Mouse (Mus musculus) limb, embryonic 11.5 days (tissue): ENCODE measurements around the gene Fam173b. TPM values are rescaled to one million over a fixed set of nuclear protein-coding genes. Genes with fewer than 3 reads are reported as not detected.

Experiments used
- ATAC-seq: fragments of 200-750 bp; cut with Nextera tagmentation; 2 replicates; pipeline ENCODE4 v1.8.0; 2017; ENCODE audit warnings: low read depth; ENCODE audit not compliant: insufficient number of reproducible peaks, low FRiP score, low TSS enrichment
- DNase-seq: peaks from one replicate; pipeline ENCODE4 v3.0.0-alpha.2; 2015; ENCODE audit warnings: low spot score
- H3K27ac ChIP-seq: fragments of 300-500 bp; sonication (generic); replicated peaks from 2 replicates; pipeline ENCODE4 v1.5.1; 2014; ENCODE audit warnings: low read depth, mild to moderate bottlenecking, low read length
- H3K27me3 ChIP-seq: fragments of 300-500 bp; sonication (generic); 2 replicates; pipeline ENCODE4 v1.6.1; 2014; ENCODE audit warnings: mild to moderate bottlenecking, low read length, mixed read lengths; ENCODE audit not compliant: control insufficient read depth, insufficient read depth
- H3K36me3 ChIP-seq: fragments of 300-500 bp; sonication (generic); 2 replicates; pipeline ENCODE4 v1.6.1; 2014; ENCODE audit warnings: mild to moderate bottlenecking, low read length, moderate library complexity, mixed read lengths; ENCODE audit not compliant: control insufficient read depth, insufficient read depth
- H3K4me1 ChIP-seq: fragments of 300-500 bp; sonication (generic); 2 replicates; pipeline ENCODE4 v1.6.1; 2014; ENCODE audit warnings: low read length, mixed read lengths; ENCODE audit not compliant: control insufficient read depth, insufficient read depth
- H3K4me2 ChIP-seq: fragments of 300-500 bp; sonication (generic); 2 replicates; pipeline ENCODE4 v1.6.1; 2014; ENCODE audit warnings: low read depth, mild to moderate bottlenecking, moderate library complexity; ENCODE audit not compliant: severe bottlenecking
- H3K4me3 ChIP-seq: fragments of 300-500 bp; sonication (generic); 2 replicates; pipeline ENCODE4 v1.5.1; 2014; ENCODE audit warnings: low read depth, low read length
- H3K9ac ChIP-seq: fragments of 300-500 bp; sonication (generic); 2 replicates; pipeline ENCODE4 v1.6.1; 2014; ENCODE audit warnings: mild to moderate bottlenecking, low read length
- H3K9me3 ChIP-seq: fragments of 300-500 bp; sonication (generic); 2 replicates; pipeline ENCODE4 v1.6.1; 2016; ENCODE audit warnings: low read length; ENCODE audit not compliant: control insufficient read depth
- WGBS: fragments of 180-500 bp; shearing (Covaris S2); extraction: QIAGEN DNeasy Blood & Tissue Kit; methylation state at CpG from one replicate; pipeline ENCODE4 v1.1.7; 2014; 5-methylcytosine and 5-hydroxymethylcytosine counted together
- polyA plus RNA-seq: library from polyadenylated mRNA; unstranded; fragments of >200 nt; fragmentation: Nextera tagmentation; extraction: Ambion mirVana; gene quantifications from 2 replicates; pipeline ENCODE4 v1.2.1, GENCODE M21; 2014

Gene Fam173b
- polyA plus RNA-seq, 1 experiment from 2014 or later = 14.5 TPM

- no peak overlapping the region for H3K27ac ChIP-seq
- DNase-seq (no peak), ATAC-seq (no peak)
- H3K27me3 ChIP-seq = no peaks in the 10 kb centered on the region
- no peak overlapping the region for H3K4me2 ChIP-seq
- H3K4me1 ChIP-seq = 0 out of 2 replicates have a peak, but pooled peaks cover 3% of the 10 kb centered on the region
- no peak overlapping the region for H3K9ac ChIP-seq
- no peaks in the 10 kb centered on the region for H3K36me3 ChIP-seq
- WGBS = 66% methylated on average over 12 of the region's 12 CpGs
- no peaks in the 10 kb centered on the region for H3K9me3 ChIP-seq
- H3K4me3 ChIP-seq = no peak overlapping the region
Measured at GRCm38 (mm10) chr15:31631396-31631858, 29.8 kb downstream of the Fam173b start.

- WGBS = 79% methylated on average over 4 of the region's 4 CpGs
- H3K4me3 ChIP-seq = no peak overlapping the region
- DNase-seq = no peak
- no peaks in the 10 kb centered on the region for H3K36me3 ChIP-seq
- H3K27me3 ChIP-seq = no peaks in the 10 kb centered on the region
- no peaks in the 10 kb centered on the region for H3K9me3 ChIP-seq
- H3K4me1 ChIP-seq = 0 out of 2 replicates have a peak, but pooled peaks cover 3% of the 10 kb centered on the region
- ATAC-seq = no peak
- no peak overlapping the region for H3K4me2 ChIP-seq
- H3K27ac ChIP-seq = no peak overlapping the region
- H3K9ac ChIP-seq = no peak overlapping the region
Measured at GRCm38 (mm10) chr15:31632478-31632877, 30.8 kb downstream of the Fam173b start.

GRCm38 (mm10) chr15:31634582-31634981, 32.9 kb downstream of the Fam173b start:
- H3K4me2 ChIP-seq = no peak overlapping the region
- H3K4me3 ChIP-seq = no peak overlapping the region
- ATAC-seq = no peak
- no peaks in the 10 kb centered on the region for H3K4me1 ChIP-seq
- no peaks in the 10 kb centered on the region for H3K36me3 ChIP-seq
- 86% methylated on average over 6 of the region's 6 CpGs for WGBS
- H3K9ac ChIP-seq = no peak overlapping the region
- no peaks in the 10 kb centered on the region for H3K27me3 ChIP-seq
- no peak overlapping the region for H3K27ac ChIP-seq
- no peak for DNase-seq
- H3K9me3 ChIP-seq = no peaks in the 10 kb centered on the region

GRCm38 (mm10) chr15:31636091-31636595, 34.5 kb downstream of the Fam173b start:
- H3K4me3 ChIP-seq = no peak overlapping the region
- DNase-seq (no peak), ATAC-seq (no peak)
- H3K36me3 ChIP-seq = no peaks in the 10 kb centered on the region
- no peak overlapping the region for H3K4me2 ChIP-seq
- H3K27me3 ChIP-seq = no peaks in the 10 kb centered on the region
- no peak overlapping the region for H3K9ac ChIP-seq
- H3K9me3 ChIP-seq = no peaks in the 10 kb centered on the region
- no peaks in the 10 kb centered on the region for H3K4me1 ChIP-seq
- WGBS = 82% methylated on average over 9 of the region's 9 CpGs
- no peak overlapping the region for H3K27ac ChIP-seq

- no peak overlapping the region for H3K27ac ChIP-seq
- 86% methylated on average over 6 of the region's 6 CpGs for WGBS
- no peak for DNase-seq
- H3K9ac ChIP-seq = no peak overlapping the region
- H3K36me3 ChIP-seq = no peaks in the 10 kb centered on the region
- H3K4me1 ChIP-seq = no peaks in the 10 kb centered on the region
- H3K4me2 ChIP-seq = no peak overlapping the region
- H3K9me3 ChIP-seq = no peaks in the 10 kb centered on the region
- no peaks in the 10 kb centered on the region for H3K27me3 ChIP-seq
- H3K4me3 ChIP-seq = no peak overlapping the region
- ATAC-seq = no peak
Measured at GRCm38 (mm10) chr15:31647225-31647624, 45.6 kb downstream of the Fam173b start.

GRCm38 (mm10) chr15:31647851-31648569, 46.4 kb downstream of the Fam173b start:
- Histone ChIP-seq H3K27me3 (no peaks in the 10 kb centered on the region), H3K4me2 (no peak overlapping the region), H3K36me3 (no peaks in the 10 kb centered on the region), H3K9me3 (no peaks in the 10 kb centered on the region), H3K4me3 (no peak overlapping the region), H3K9ac (no peak overlapping the region), H3K27ac (no peak overlapping the region), H3K4me1 (no peaks in the 10 kb centered on the region)
- WGBS = 76% methylated on average over 8 of the region's 8 CpGs
- ATAC-seq (no peak), DNase-seq (no peak)

GRCm38 (mm10) chr15:31649691-31650090, 48.0 kb downstream of the Fam173b start:
- H3K4me1 ChIP-seq = no peaks in the 10 kb centered on the region
- no peak overlapping the region for H3K4me2 ChIP-seq
- ATAC-seq = no peak
- no peak overlapping the region for H3K4me3 ChIP-seq
- no peak overlapping the region for H3K9ac ChIP-seq
- no peak for DNase-seq
- WGBS = 93% methylated on average over 12 of the region's 12 CpGs
- no peaks in the 10 kb centered on the region for H3K27me3 ChIP-seq
- no peaks in the 10 kb centered on the region for H3K36me3 ChIP-seq
- H3K27ac ChIP-seq = no peak overlapping the region
- no peaks in the 10 kb centered on the region for H3K9me3 ChIP-seq

GRCm38 (mm10) chr15:31650821-31651220, 49.2 kb downstream of the Fam173b start:
- Histone ChIP-seq H3K27me3 (no peaks in the 10 kb centered on the region), H3K9me3 (no peaks in the 10 kb centered on the region), H3K36me3 (no peaks in the 10 kb centered on the region), H3K4me1 (no peaks in the 10 kb centered on the region), H3K27ac (no peak overlapping the region), H3K4me2 (no peak overlapping the region), H3K9ac (no peak overlapping the region), H3K4me3 (no peak overlapping the region)
- 92% methylated on average over 7 of the region's 7 CpGs for WGBS
- DNase-seq (no peak), ATAC-seq (no peak)
